Mouse (Mus musculus) hindbrain, embryonic 11.5 days (tissue): Measurements from ENCODE around the gene Tmem26. TPM values are rescaled to one million over a fixed set of nuclear protein-coding genes. Genes with fewer than 3 reads are reported as not detected.
"Not testable (repeated sequence)": the region's sequence is repeated elsewhere in the genome, so short reads cannot be mapped to it uniquely, and the experiment has no call there.

ENCODE experiments used
- ATAC-seq: fragments of 200-750 bp; cut with Nextera tagmentation; 2 replicates; pipeline ENCODE4 v1.8.0; 2017; ENCODE audit warnings: mild to moderate bottlenecking, moderate TSS enrichment, moderate library complexity; ENCODE audit not compliant: low FRiP score
- DNase-seq: peaks from one replicate; pipeline ENCODE4 v3.0.0-alpha.2; 2015; ENCODE audit warnings: low spot score
- H3K27ac ChIP-seq: fragments of 300-500 bp; sonication (generic); 2 replicates; pipeline ENCODE4 v1.5.1; 2014; ENCODE audit warnings: mild to moderate bottlenecking, low read depth, low read length
- H3K27me3 ChIP-seq: fragments of 300-500 bp; sonication (generic); 2 replicates; pipeline ENCODE4 v1.6.1; 2014; ENCODE audit warnings: mild to moderate bottlenecking, low read length, moderate library complexity, mixed read lengths; ENCODE audit not compliant: control insufficient read depth, insufficient read depth
- H3K36me3 ChIP-seq: fragments of 300-500 bp; sonication (generic); 2 replicates; pipeline ENCODE4 v1.6.1; 2014; ENCODE audit warnings: mild to moderate bottlenecking, low read length, moderate library complexity, mixed read lengths; ENCODE audit not compliant: control insufficient read depth, insufficient read depth
- H3K4me1 ChIP-seq: fragments of 300-500 bp; sonication (generic); replicated peaks from 2 replicates; pipeline ENCODE4 v1.6.1; 2014; ENCODE audit warnings: low read length, mixed read lengths; ENCODE audit not compliant: control insufficient read depth, insufficient read depth
- H3K4me2 ChIP-seq: fragments of 300-500 bp; sonication (generic); replicated peaks from 2 replicates; pipeline ENCODE4 v1.6.1; 2014; ENCODE audit warnings: mild to moderate bottlenecking, low read depth, low read length
- H3K4me3 ChIP-seq: fragments of 300-500 bp; sonication (generic); 2 replicates; pipeline ENCODE4 v1.5.1; 2014; ENCODE audit warnings: low read depth, low read length
- H3K9ac ChIP-seq: fragments of 300-500 bp; sonication (generic); 2 replicates; pipeline ENCODE4 v1.6.1; 2014; ENCODE audit warnings: low read depth, low read length
- H3K9me3 ChIP-seq: fragments of 300-500 bp; sonication (generic); 2 replicates; pipeline ENCODE4 v1.6.1; 2016; ENCODE audit warnings: low read length; ENCODE audit not compliant: control insufficient read depth
- WGBS: fragments of 180-500 bp; shearing (Covaris S2); extraction: QIAGEN DNeasy Blood & Tissue Kit; methylation state at CpG from one replicate; pipeline ENCODE4 v1.1.7; 2014; 5-methylcytosine and 5-hydroxymethylcytosine counted together
- polyA plus RNA-seq: library from polyadenylated mRNA; unstranded; fragments of >200 nt; fragmentation: Nextera tagmentation; extraction: Ambion mirVana; gene quantifications from 2 replicates; pipeline ENCODE4 v1.2.1, GENCODE M21; 2014

The Tmem26 gene
- polyA plus RNA-seq, 1 experiment from 2014 or later, result 8.2 TPM

- no peaks in the 10 kb centered on the region for H3K27me3 ChIP-seq
- no peak for ATAC-seq
- no peaks in the 10 kb centered on the region for H3K9me3 ChIP-seq
- H3K4me2 ChIP-seq, result no peak overlapping the region
- H3K9ac ChIP-seq, result no peak overlapping the region
- no peaks in the 10 kb centered on the region for H3K36me3 ChIP-seq
- no peak overlapping the region for H3K4me3 ChIP-seq
- no peak overlapping the region for H3K27ac ChIP-seq
- H3K4me1 ChIP-seq, result no peaks in the 10 kb centered on the region
- no peak for DNase-seq
- WGBS, result 89% methylated on average over 3 of the region's 3 CpGs
These were observed 12.2 kb downstream of the Tmem26 start for GRCm38 (mm10) chr10:68735621-68736020.

DNA sequence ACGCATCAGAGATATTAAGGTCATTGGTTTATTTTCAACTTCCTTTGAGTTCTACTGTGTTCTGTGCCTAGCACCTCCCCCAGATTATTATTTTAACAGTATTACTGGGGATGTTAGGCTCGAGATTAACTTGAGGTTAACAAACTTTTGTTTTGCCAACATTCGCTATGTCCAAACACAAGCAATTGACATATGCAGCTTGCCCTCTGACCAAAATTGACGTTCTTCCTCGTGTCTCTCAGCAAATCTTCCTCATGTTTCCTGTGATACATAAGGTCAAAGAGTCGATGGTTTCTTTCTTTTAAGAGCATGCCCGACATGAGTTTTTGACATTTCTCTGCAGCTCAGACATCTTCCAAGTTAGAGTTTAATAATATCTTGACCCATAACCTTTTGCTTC is 13.9 kb downstream of the Tmem26 start:
- Histone ChIP-seq H3K4me3 (no peak overlapping the region), H3K4me1 (no peaks in the 10 kb centered on the region), H3K27ac (no peak overlapping the region), H3K9ac (no peak overlapping the region), H3K27me3 (no peaks in the 10 kb centered on the region), H3K4me2 (no peak overlapping the region), H3K36me3 (no peaks in the 10 kb centered on the region), H3K9me3 (no peaks in the 10 kb centered on the region)
- WGBS, result 84% methylated on average over 7 of the region's 7 CpGs
- ATAC-seq (no peak), DNase-seq (no peak)

GRCm38 (mm10) chr10:68738981-68739380 is 15.5 kb downstream of the Tmem26 start:
- H3K4me1 ChIP-seq, H3K27ac ChIP-seq, H3K4me2 ChIP-seq, H3K9ac ChIP-seq, ATAC-seq, DNase-seq, H3K36me3 ChIP-seq, H3K4me3 ChIP-seq, H3K9me3 ChIP-seq, H3K27me3 ChIP-seq: not testable (repeated sequence)
- WGBS, result 94% methylated on average over 1 of the region's 1 CpGs

- no peak for ATAC-seq
- no peak for DNase-seq
- 88% methylated on average over 2 of the region's 2 CpGs for WGBS
These were observed 16.8 kb downstream of the Tmem26 start for GRCm38 (mm10) chr10:68740251-68740650.

GRCm38 (mm10) chr10:68750921-68751320 is 27.5 kb downstream of the Tmem26 start:
- H3K4me2 ChIP-seq, result no peak overlapping the region
- ATAC-seq, result no peak
- no peak for DNase-seq
- no peak overlapping the region for H3K4me3 ChIP-seq
- H3K9ac ChIP-seq, result no peak overlapping the region
- H3K27ac ChIP-seq, result no peak overlapping the region
- no peaks in the 10 kb centered on the region for H3K9me3 ChIP-seq
- H3K4me1 ChIP-seq, result no peaks in the 10 kb centered on the region
- WGBS, result 83% methylated on average over 7 of the region's 7 CpGs
- H3K36me3 ChIP-seq, result no peaks in the 10 kb centered on the region
- H3K27me3 ChIP-seq, result no peaks in the 10 kb centered on the region

More at GRCm38 (mm10) chr10:68740251-68740650, 16.8 kb downstream of the Tmem26 start:
- Histone ChIP-seq H3K4me1 (no peaks in the 10 kb centered on the region), H3K36me3 (no peaks in the 10 kb centered on the region), H3K4me2 (no peak overlapping the region), H3K4me3 (no peak overlapping the region), H3K9ac (no peak overlapping the region), H3K27me3 (no peaks in the 10 kb centered on the region), H3K9me3 (no peaks in the 10 kb centered on the region), H3K27ac (no peak overlapping the region)

- 0 out of 2 replicates have a peak overlapping the region, but pooled peaks have one; percentile 13 for H3K27ac ChIP-seq
- DNase-seq (peak; percentile 66), ATAC-seq (peak; percentile 56)
- H3K9ac ChIP-seq, result no peak overlapping the region
- H3K36me3 ChIP-seq, result no peaks in the 10 kb centered on the region
- no peak overlapping the region for H3K4me3 ChIP-seq
- WGBS, result 45% methylated on average over 5 of the region's 5 CpGs
- H3K4me1 ChIP-seq, result no peaks in the 10 kb centered on the region
- no peaks in the 10 kb centered on the region for H3K27me3 ChIP-seq
- no peaks in the 10 kb centered on the region for H3K9me3 ChIP-seq
- no peak overlapping the region for H3K4me2 ChIP-seq
These were observed 35.8 kb downstream of the Tmem26 start for GRCm38 (mm10) chr10:68759238-68759637.

DNA sequence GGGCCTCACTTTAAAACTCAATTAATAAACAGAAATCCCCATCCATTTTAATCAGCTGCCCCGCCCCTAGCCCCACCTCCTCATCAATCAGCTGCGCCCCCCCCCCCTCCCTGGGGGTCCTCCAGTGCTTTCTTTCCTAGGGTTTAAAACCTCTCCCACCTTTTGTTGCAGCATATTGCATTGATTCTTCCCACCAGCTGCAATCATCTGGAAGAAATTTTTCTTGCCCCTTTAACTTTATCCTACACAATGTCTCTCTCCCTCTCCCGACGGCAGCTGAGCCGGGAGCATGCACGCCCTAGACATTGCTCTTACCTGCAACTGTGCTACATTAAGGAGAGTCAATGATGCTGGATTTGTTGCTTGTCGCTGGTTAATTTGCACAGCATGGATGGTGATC is 36.3 kb downstream of the Tmem26 start:
- no peak overlapping the region for H3K4me2 ChIP-seq
- 0 out of 2 replicates have a peak overlapping the region, but pooled peaks have one; percentile 13 for H3K27ac ChIP-seq
- WGBS, result 41% methylated on average over 7 of the region's 7 CpGs
- ATAC-seq, result peak; percentile 67
- H3K27me3 ChIP-seq, result no peaks in the 10 kb centered on the region
- no peaks in the 10 kb centered on the region for H3K4me1 ChIP-seq
- H3K9me3 ChIP-seq, result no peaks in the 10 kb centered on the region
- DNase-seq, result peak; percentile 50
- no peaks in the 10 kb centered on the region for H3K36me3 ChIP-seq
- H3K4me3 ChIP-seq, result no peak overlapping the region
- H3K9ac ChIP-seq, result no peak overlapping the region

GRCm38 (mm10) chr10:68781067-68781868 is 57.8 kb downstream of the Tmem26 start:
- H3K4me2 ChIP-seq, result no peak overlapping the region

DNA sequence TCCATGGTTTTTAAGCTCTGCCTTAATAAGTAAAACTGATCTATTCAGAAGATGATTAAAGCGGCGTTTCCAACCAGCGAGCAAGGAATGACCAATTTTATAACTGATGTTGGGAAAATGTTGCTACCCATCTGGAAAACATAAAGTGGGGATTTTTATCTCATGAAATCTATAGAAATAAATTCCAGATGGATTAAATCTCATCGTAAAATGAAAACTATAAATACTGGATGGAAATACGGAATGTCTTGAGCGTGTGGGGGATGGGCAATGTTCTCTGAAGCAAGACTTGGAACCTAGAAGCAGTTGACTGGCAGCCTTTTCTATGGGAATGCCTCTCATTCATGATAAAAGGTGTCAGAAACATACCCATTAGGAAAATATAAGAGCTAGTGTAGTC is 59.3 kb downstream of the Tmem26 start:
- Histone ChIP-seq H3K9ac (no peak overlapping the region), H3K9me3 (no peaks in the 10 kb centered on the region), H3K4me1 (no peaks in the 10 kb centered on the region), H3K4me3 (no peak overlapping the region), H3K36me3 (no peaks in the 10 kb centered on the region), H3K27me3 (no peaks in the 10 kb centered on the region), H3K27ac (no peak overlapping the region), H3K4me2 (no peak overlapping the region)
- ATAC-seq, result no peak
- DNase-seq, result no peak
- 92% methylated on average over 6 of the region's 6 CpGs for WGBS

More at GRCm38 (mm10) chr10:68781067-68781868, 57.8 kb downstream of the Tmem26 start:
- no peaks in the 10 kb centered on the region for H3K36me3 ChIP-seq
- no peaks in the 10 kb centered on the region for H3K9me3 ChIP-seq
- H3K4me1 ChIP-seq, result no peaks in the 10 kb centered on the region
- H3K27me3 ChIP-seq, result no peaks in the 10 kb centered on the region
- H3K27ac ChIP-seq, result no peak overlapping the region
- H3K4me3 ChIP-seq, result no peak overlapping the region
- DNase-seq, result no peak
- no peak for ATAC-seq
- WGBS, result 88% methylated on average over 9 of the region's 9 CpGs
- no peak overlapping the region for H3K9ac ChIP-seq
